Mouse (Mus musculus): ENCODE results near the gene Rptn.

- TF ChIP-seq CTCF (IDR thresholded peaks at IDR 0.05; ENCODE audit: borderline replicate concordance, insufficient read depth, low read length), result 0 out of 2 replicates have a peak, but pooled peaks have one; percentile 24
- no peak for TF ChIP-seq POLR2A (IDR thresholded peaks at IDR 0.05; ENCODE audit: low read depth, low read length)
Measured at GRCm38 (mm10) chr3:93406992-93407391, 13.5 kb downstream of the Rptn start.

Data from embryonic fibroblast, embryonic 13.5 days (primary cell).